13 mouse cellular contexts compared by ENCODE assay signal in the genomic region with DNA sequence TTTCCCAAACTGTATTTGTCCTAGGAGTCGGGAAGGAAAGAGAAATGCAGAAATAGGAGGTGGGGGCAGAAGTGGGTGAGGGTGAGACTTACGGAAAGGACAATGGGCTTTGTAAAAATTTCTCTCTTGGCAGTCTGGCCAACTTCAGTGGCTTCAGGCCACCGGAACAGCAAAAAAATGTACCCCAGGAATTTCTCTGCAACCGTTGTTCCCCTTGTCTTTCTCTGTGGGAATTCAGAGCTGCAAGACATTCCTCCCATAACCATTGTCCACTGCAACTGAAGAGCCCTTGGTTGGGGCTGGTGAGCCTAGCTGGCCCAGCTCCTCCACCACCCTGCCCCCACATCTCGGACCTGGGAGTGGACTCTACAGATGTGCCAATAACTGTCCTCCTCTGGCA.
"Had no signal": no experiment of that assay in that cellular context is flagged by ENCODE, and none has a peak within 500 bp of the region (broad histone marks: within the 10 kb centered on the region; RNA-seq: fewer than 3 reads in every experiment).

No protein-coding gene starts in this region.

- ATAC-seq: liver, embryonic 12.5 days; liver, postnatal 0 days; lung, postnatal 0 days; midbrain, embryonic 13.5 days; midbrain, embryonic 15.5 days; midbrain, embryonic 16.5 days had no signal

- DNase-seq: liver; liver, embryonic 13.5 days; liver, postnatal 0 days; lung, adult 18-20 months; lung, adult 2 months; lung, postnatal 14 days; lung, postnatal 36 days; lung, postnatal 4 days had no signal
